Mouse (Mus musculus) liver, adult 2 months (tissue): ENCODE measurements at regions not wholly inside any gene's neighbourhood (a gene's known extent, or its start where the extent isn't known, plus 50 kb on each side); places are given as distances from the start of the nearest gene placed in this dataset.

Experiments used
- CTCF ChIP-seq: fragments of 200-500 bp; IDR thresholded peaks from 2 replicates; pipeline ENCODE4 v1.5.1; 2011; ENCODE audit warnings: low read depth, low read length, control low read depth
- POLR2A ChIP-seq: fragments of 200-500 bp; IDR thresholded peaks from 2 replicates; pipeline ENCODE4 v1.6.1; 2011; ENCODE audit warnings: low read length, control low read depth; ENCODE audit not compliant: insufficient read depth; ENCODE audit errors: extremely low read depth

DNA sequence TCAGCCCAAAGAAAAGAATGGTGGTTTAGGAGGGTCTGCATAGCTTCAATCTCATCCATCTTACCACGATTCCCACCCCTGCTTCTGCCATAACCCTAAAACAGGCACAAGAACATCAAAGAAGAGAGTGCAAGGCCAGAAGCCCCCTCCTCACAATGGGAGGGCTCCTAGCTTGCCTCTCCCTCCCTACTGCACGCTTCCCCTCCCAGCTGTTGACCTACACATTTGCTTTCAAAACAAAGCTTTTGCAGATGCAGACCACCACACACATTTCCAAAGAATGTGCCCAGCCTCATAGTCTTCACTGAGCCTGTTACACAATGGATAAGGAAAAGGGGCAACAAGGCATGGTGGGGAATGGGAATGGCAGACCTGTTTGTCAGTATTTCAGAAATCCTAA, 67.9 kb upstream of the Ndn start:
- no peak for TF ChIP-seq POLR2A
- TF ChIP-seq CTCF = no peak
